Mouse (Mus musculus) brain, adult 2 months (tissue): ENCODE measurements around the gene Zfp941.
A peak's percentile ranks its signal among the peaks of the same experiment; 100 is the strongest.
"Not testable (repeated sequence)": the region's sequence is repeated elsewhere in the genome, so short reads cannot be mapped to it uniquely, and the experiment has no call there.

Experiments
- DNase-seq: peaks from one replicate; pipeline ENCODE4 v3.0.0; 2011; ENCODE audit warnings: low read depth, low spot score

The Zfp941 gene

DNA sequence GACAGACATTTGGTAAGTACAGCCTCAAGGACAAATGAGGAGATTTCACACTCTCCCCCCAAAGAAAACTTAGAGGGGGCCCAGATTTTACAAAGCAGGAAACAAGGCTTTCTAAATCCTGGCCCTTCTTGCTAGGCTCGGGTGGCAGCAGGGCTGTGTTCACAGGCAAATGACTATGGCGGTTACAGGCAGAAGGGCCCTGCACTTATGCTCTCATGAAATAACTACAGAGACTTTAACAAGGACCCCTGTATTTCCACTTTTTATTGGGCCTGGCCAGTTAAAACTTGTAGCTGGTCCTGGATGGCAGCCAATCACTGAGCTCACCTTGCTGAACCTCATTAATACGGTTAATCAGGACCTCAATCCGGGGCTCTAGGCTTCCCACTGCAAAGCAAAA is 41.4 kb downstream of the Zfp941 start:
- no peak for DNase-seq

DNA sequence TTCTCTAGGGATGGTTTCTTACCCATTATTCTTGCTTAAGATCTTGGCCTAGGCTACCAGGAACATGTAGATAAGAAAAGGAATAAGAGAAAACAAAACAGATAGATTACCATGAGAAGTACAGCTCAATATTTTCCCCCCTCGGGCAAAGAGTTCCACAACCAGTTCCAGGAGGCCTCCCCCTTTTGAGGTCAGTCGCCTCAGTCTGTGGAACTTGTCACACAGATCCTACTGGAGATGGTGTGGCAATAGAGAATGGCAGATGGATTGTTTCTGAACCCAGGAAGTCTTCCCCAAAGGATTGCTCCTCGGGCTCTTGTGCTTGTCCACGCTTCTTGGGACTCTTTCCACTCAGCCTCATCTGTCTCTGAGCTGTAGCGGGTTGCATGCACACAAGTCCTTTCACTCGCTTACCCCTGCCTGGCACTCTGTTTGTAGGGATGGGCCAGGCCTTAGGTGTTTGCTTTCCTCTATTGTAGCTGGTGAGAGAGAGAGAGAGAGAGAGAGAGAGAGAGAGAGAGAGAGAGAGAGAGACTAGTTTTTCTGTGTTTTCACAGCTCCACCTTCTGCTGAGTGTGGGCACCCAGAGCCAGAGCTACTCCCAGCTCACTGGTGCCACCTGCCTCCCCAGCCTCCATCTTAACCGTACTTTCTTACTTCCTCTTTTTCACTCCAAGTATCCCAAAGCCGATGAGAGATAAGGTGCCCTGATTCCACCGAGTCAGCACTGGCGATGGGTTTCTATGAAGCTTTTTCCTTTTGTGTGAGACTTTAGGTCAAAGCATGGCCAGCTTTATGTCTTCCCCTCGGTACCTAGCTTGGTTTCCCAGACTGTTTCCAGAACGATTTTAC is 55.9 kb downstream of the Zfp941 start:
- DNase-seq, result peak; percentile 39

DNA sequence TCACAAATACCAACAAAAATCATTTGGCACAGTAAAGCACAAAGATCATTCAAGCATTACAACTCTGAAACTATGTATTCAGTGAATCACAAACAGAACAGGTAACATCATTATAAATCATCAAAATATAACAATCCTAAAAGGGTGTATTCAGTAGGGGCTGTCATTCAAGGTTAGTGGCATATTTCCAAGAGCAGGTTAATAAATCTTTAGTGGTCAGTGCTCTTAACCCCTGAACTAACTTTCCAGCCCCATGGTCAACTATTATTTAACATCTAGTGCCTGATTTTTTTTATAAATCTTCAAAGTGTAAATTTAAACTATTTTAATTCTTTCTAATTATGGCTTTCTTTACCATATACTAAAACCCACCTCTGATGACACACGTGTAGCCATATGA is 56.6 kb downstream of the Zfp941 start:
- not testable (repeated sequence) for DNase-seq

DNA sequence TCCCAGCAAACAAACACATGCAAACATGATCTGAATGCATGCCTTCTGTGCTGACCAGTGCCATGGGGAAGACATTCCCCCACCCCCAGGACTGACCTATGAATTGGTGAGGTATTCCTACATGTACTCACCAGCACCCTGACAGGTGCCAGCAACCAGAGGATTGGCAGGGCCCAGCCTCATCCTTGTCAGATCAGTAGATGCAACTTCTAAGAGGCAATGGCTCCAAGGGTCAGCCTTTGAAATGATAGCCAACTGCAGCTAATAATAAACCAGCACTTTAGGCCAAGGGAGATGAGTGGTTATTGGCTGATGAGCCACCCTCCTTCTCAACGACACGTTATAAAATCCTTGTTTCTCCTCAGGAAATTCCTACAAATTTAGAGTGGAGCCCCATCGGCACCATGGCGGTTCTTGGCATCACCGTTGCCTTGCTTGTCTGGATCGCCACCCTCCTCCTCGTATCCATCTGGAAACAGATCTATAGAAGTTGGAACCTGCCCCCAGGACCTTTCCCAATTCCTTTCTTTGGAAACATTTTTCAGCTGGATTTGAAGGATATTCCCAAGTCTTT is 58.4 kb downstream of the Zfp941 start, which contains the start of gene Cyp2e1:
Cyp2e1 (plus strand) TSS at position 293 of the 574 bp plus-strand sequence.
- DNase-seq, result no peak

DNA sequence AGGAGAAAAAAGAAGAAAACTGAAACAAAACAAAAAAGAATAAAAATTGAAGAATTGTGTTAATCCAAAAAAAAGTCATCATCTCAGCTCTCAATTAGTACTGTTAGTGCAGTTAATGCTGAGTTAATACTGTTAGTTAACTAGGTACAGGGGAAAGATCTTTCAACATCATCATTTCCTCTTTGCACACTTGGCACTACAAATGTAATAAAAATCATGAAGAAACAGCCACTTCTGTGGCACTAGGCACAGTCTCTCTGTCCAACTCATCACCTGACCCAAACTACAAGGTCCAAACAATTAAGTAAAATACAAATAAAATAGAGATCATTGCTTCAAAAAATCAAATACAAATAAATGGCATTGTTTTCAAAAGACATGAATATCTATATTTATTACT is 61.3 kb downstream of the Zfp941 start:
- no peak for DNase-seq
